Mouse (Mus musculus) ovary, postnatal 14 days (tissue): ENCODE measurements around the gene En2.

Experiments used
- DNase-seq: peaks from one replicate; pipeline ENCODE4 v3.0.0; 2022; ENCODE audit warnings: low spot score

The En2 gene

GRCm38 (mm10) chr5:28178322-28178721, 12.8 kb downstream of the En2 start:
- DNase-seq = no peak

- DNase-seq = no peak
These were observed 13.8 kb downstream of the En2 start for GRCm38 (mm10) chr5:28179237-28179790.

DNA sequence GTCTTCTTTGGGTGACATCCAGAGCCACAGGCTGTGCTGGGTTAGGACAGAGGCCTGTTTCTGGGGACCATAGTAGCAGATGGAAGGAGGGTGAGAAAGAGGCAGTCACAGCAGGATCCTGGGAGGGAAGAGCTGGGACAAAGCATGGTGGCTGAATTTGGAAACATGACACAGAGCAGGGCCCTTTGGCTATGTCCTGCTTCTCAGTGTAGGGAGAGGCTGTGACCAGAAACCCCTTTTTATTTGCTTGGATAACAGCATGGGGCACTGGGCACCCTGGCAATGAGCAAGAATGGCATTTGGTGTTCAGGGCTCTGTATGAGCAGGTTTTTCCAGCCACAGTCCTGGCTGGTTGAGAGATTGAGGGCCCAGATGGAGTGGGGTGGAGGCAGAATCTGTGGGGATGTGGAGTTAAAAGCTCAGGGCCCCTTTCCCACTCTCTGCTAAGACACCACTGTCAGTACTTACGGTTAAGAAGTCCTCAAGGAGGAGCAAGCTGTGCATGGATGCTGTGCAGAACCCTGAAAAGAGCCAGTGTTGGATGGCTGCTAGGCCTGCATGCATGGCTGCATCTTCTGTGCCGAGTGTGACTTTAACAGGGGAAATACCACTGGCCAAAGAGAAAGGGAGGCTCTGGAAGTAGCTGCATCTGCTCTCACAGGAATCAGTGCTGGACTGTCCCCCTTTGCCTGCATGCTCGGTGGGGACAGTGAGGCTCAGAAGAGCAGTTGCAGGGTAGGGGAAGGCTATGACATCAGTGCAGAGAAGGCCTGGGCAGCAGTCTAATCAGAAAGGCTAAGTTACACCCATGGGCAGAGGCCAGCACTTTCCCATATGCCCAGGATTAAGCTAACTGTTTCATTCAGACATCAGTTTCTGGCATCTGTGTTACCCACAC, 26.0 kb downstream of the En2 start:
- DNase-seq = no peak

DNA sequence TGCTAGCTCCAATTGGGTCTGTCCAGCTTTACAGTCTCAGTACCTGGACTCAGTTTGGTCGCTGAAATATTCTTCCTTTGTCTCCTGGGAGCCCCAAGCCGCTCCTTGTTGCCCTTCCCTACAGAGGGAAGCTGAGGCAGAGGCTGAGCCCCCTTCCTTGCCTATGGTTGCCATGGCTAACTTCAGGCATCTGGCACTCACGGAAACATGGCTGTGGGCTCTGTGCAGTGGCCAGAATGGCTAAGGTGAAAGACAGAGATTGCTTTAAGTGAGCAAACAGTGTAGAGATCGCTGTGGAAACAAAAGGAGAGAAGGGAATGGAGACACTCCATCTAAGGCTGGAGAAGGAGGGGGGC, 26.6 kb downstream of the En2 start:
- DNase-seq = no peak

DNA sequence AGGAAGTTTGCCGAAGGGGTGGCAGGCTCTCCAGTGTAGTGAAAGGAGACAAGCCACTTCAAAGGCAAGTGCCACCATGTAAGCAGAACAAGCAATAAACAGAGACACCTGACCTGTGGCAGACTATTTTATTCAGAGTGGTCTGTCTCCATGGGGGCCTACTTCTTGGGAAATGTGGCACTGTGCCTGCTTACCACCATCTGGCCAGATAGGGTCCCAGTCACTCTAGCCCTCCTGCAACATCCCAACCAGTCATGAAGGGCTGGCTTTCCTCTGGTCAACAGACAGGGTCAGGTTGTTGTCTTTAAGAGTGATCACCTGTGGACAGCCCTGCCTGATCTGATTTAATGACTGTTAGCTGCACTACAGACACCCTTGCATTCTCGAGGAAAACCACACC, 30.0 kb downstream of the En2 start:
- no peak for DNase-seq

DNA sequence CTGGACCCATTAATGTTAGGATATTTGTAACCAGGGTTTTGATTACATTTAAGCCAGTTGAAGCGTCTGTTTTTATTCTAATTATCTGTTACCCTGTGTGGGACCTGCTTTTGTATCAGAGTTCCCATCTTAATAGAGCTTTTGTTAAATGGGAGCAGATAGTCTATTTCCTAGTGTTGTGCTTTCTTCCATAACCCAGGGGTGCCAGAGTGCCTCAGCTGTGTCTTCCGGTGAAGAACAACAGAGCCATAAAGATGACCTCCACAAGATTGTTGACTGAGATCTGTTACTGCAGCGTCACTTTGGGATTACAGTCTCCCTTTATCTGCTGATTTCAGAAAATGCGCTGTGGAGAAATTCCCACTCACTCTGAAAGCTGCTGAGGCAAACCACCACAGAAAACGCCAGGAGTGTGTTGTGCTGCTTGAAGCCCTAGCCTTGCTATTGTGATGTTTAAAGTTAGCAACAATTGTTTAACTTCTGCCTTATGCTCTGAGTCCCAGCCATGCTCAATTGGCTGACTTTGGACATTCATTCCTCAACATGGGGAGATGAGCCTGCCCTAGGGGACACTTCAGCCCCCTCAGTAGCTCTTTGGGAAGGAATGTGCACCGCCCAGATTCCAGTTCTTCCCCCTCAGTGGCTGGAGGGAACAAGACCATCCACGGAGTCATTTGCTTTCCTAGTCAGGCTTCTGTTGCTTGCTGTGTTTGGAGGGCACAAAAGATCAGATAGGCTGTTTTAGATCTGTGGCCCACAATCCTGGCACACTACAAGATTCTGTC, 33.8 kb downstream of the En2 start:
- no peak for DNase-seq

DNA sequence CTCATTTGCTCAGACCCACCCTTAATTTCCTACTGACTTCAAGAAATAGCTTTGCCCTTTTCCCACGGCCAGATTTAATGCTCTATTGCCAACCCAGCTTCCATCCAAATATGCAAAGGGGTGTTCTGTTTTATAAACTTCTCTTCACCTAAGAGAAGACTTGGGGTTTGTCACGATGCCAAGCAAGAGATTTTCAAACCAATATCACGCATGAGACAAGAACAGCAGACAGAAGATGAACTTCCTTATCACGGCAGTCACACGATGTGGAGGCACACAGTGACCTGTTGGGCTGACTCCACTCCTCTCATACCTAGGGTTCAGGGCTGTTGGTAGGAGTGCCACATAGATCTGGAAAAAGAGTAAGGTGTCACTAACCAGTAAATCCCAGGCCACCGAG, 37.6 kb downstream of the En2 start:
- DNase-seq = no peak

DNA sequence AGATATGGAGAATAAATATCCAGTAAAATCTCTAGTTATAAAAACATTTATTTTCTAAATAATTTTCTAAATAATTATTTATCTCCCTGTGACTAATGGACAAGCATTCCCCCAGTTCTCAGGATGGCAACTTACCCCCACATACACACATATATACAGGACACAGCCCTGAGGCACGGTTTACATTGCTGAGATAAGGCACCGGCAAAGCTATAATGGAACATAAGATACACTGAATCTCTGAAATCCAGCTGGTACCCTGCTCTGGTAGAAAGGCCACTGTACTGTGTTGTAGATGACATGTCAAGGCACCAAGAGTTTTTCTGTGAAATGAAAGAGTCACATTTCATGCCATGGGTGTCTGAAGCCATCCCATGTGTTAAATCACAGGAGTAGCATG, 39.2 kb downstream of the En2 start:
- no peak for DNase-seq

- no peak for DNase-seq
These were observed 41.0 kb downstream of the En2 start for GRCm38 (mm10) chr5:28206448-28206847.

DNA sequence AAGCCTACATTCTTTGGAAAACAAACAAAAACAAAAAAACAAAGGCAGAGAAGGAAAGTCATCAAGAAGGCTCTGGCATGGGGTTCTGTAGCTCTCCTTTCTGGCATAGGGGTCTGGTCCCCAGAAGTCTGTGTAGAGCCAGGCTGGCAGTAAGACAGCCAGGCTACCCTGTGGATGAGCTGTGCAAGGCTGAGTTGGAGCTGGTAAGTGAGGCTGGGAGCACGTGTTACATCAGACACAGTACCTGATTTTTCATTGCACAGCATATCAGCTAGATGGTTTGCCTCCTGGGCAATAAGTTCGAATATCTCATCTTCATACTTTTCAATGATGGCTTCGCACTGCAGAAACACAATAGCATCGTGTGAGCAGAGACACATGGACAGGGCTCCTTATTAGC, 41.5 kb downstream of the En2 start:
- no peak for DNase-seq

DNA sequence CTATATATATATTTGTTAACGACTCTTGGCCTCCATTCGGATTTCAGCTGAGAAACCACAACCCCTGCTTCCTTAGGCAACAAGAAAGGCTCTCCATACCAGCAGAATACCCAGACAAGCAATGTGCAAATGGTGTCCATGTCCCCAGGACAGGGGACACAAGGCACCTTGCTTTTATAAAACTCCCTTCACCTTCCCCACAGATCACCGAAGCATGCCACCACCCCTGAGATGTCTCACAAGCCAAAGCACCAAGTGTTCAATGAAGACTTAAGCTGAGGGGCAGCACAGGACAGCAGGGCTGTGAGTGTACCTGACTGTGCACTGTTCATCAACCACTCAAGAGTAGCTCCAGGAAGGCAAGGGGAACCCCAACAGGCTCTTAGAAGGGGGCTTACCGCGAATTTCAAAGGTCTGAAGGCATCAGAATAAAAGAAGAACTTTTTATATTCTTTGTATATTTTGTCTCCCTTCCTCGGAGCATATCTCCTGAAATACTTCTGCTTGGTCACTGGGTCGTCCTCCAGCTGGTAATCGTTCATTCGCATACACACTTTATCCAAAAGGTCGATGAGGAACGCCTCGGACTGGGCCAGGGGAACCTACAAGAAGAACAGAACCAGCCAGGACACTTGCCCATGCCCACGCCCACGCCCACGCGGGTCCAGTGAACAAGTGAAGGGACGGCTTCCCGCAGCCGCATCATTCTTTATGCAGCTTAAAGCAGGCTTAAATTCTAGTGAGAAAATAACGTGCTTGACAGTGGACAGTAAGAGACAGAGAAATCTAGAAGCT, 43.4 kb downstream of the En2 start:
- no peak for DNase-seq

GRCm38 (mm10) chr5:28209549-28210431, 44.3 kb downstream of the En2 start:
- DNase-seq = no peak

- no peak for DNase-seq
These were observed 45.4 kb downstream of the En2 start for GRCm38 (mm10) chr5:28210591-28211550.

GRCm38 (mm10) chr5:28211651-28212310, 46.3 kb downstream of the En2 start:
- no peak for DNase-seq

DNA sequence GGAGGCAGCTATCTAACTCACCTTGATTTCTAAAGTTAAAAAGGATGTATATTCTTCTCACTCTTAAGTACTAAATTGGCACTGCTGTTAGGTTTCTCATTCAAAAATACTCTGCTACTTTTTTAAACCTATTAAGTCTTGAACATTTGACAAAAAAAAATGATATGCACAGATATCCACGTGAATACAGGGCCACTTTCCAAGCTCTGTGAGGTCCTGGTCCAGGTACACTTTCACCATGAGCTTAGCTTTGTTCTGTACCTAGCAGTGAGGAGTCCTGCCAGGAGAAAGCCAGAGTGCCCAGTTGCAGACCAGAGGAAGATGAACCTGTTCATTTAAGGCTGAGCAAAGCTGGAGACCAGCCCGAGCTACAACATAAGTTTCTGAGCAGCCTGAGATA, 47.9 kb downstream of the En2 start:
- DNase-seq = no peak

- no peak for DNase-seq
These were observed 54.1 kb downstream of the En2 start for GRCm38 (mm10) chr5:28219596-28219995.
